Mouse (Mus musculus) bone marrow, adult 2 months (tissue): Measurements from ENCODE around the gene Abhd6.

ENCODE experiments used
- CTCF ChIP-seq: fragments of 200-500 bp; IDR thresholded peaks from 2 replicates; pipeline ENCODE4 v1.5.1; 2011; ENCODE audit warnings: low read length, control low read depth; ENCODE audit not compliant: control insufficient read depth, insufficient read depth
- POLR2A ChIP-seq: fragments of 200-500 bp; IDR thresholded peaks from 2 replicates; pipeline ENCODE4 v1.6.1; 2011; ENCODE audit warnings: low read depth, mild to moderate bottlenecking, control low read depth, low read length, borderline replicate concordance; ENCODE audit not compliant: control insufficient read depth

GRCm38 (mm10) chr14:8099561-8100021 lies 96.9 kb downstream of the Abhd6 start:
- TF ChIP-seq CTCF (no peak), POLR2A (no peak)
